Mouse (Mus musculus) midbrain, postnatal 0 days (tissue): ENCODE data around the gene A230050P20Rik. TPM values are rescaled to one million over a fixed set of nuclear protein-coding genes. Genes with fewer than 3 reads are reported as not detected.

Experiments used
- ATAC-seq: fragments of 200-750 bp; cut with Nextera tagmentation; 2 replicates; pipeline ENCODE4 v1.8.0; 2017; ENCODE audit warnings: moderate number of reproducible peaks, mild to moderate bottlenecking, moderate TSS enrichment, moderate library complexity; ENCODE audit not compliant: low FRiP score
- DNase-seq: peaks from one replicate; pipeline ENCODE4 v3.0.0-alpha.2; 2015; ENCODE audit warnings: low spot score
- H3K27ac ChIP-seq: fragments of 300-500 bp; sonication (generic); 2 replicates; pipeline ENCODE4 v1.5.1; 2014; ENCODE audit warnings: low read depth, mild to moderate bottlenecking, low read length, mixed read lengths
- H3K27me3 ChIP-seq: fragments of 300-500 bp; sonication (generic); 2 replicates; pipeline ENCODE4 v1.6.1; 2014; ENCODE audit warnings: low read length, control low read depth, mixed read lengths; ENCODE audit not compliant: insufficient read depth
- H3K36me3 ChIP-seq: fragments of 300-500 bp; sonication (generic); 2 replicates; pipeline ENCODE4 v1.6.1; 2014; ENCODE audit warnings: low read length, control low read depth, mixed read lengths; ENCODE audit not compliant: insufficient read depth
- H3K4me1 ChIP-seq: fragments of 300-500 bp; sonication (generic); 2 replicates; pipeline ENCODE4 v1.6.1; 2014; ENCODE audit warnings: mild to moderate bottlenecking, control low read depth, antibody characterized with exemption, low read length, mixed read lengths; ENCODE audit not compliant: insufficient read depth
- H3K4me2 ChIP-seq: fragments of 300-500 bp; sonication (generic); 2 replicates; pipeline ENCODE4 v1.6.1; 2014; ENCODE audit warnings: low read depth, mild to moderate bottlenecking, low read length, mixed read lengths; ENCODE audit not compliant: poor library complexity, severe bottlenecking
- H3K4me3 ChIP-seq: fragments of 300-500 bp; sonication (generic); 2 replicates; pipeline ENCODE4 v1.5.1; 2014; ENCODE audit warnings: low read depth, mild to moderate bottlenecking, low read length, moderate library complexity
- H3K9ac ChIP-seq: fragments of 300-500 bp; sonication (generic); replicated peaks from 2 replicates; pipeline ENCODE4 v1.6.1; 2014; ENCODE audit warnings: mild to moderate bottlenecking, low read length, moderate library complexity, mixed read lengths; ENCODE audit not compliant: poor library complexity, severe bottlenecking
- H3K9me3 ChIP-seq: fragments of 300-500 bp; sonication (generic); 2 replicates; pipeline ENCODE4 v1.6.1; 2016; ENCODE audit warnings: low read length, control low read depth
- CTCF ChIP-seq: IDR thresholded peaks from 2 replicates; pipeline ENCODE4 v1.5.1; 2016; ENCODE audit warnings: antibody characterized with exemption, mild to moderate bottlenecking
- WGBS: fragments of 180-500 bp; shearing (Covaris S2); extraction: QIAGEN DNeasy Blood & Tissue Kit; methylation state at CpG from one replicate; pipeline ENCODE4 v1.1.7; 2014; 5-methylcytosine and 5-hydroxymethylcytosine counted together
- polyA plus RNA-seq: library from polyadenylated mRNA; unstranded; fragments of >200 nt; fragmentation: Nextera tagmentation; extraction: Ambion mirVana; gene quantifications from 2 replicates; pipeline ENCODE4 v1.2.1, GENCODE M21; 2015
- total RNA-seq: library from RNA; depleted of rRNA; stranded (reverse); fragments of >200 nt; gene quantifications from 2 replicates; pipeline ENCODE4 v1.2.3, GENCODE M21; 2014

The A230050P20Rik gene
- total and polyA plus RNA-seq, 2 experiments from 2014 or later, result 28.5 to 30.6 TPM

DNA sequence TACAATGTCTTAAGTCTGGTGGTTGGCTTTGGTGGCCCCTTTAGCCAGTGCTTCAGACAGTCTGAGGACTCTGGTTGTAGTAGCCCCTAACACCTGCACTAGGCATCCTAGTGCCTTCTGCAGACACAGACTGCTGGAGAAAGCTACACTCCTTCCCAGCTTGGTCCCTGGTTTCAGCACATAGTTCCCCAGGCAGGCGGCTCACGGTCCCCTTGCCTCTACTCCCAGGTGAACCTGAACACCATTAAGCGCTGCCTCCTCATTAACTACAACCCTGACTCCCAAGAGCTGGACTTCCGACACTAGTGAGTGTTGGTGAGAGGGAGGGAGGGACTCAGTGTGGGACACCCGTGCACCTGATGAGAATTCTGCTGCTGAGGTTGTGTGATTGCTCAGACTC is 22.0 kb downstream of the A230050P20Rik start:
- no peak overlapping the region for H3K4me3 ChIP-seq
- no peak overlapping the region for H3K9ac ChIP-seq
- no peak for ATAC-seq
- 86% methylated on average over 5 of the region's 5 CpGs for WGBS
- H3K4me2 ChIP-seq, result no peak overlapping the region
- H3K36me3 ChIP-seq, result peaks cover 48% of the 10 kb centered on the region
- H3K4me1 ChIP-seq, result peaks cover 3% of the 10 kb centered on the region; the same call in 1 of the 2 replicates
- H3K9me3 ChIP-seq, result no peaks in the 10 kb centered on the region
- no peak for DNase-seq
- no peak for TF ChIP-seq CTCF
- no peak overlapping the region for H3K27ac ChIP-seq
- H3K27me3 ChIP-seq, result no peaks in the 10 kb centered on the region

DNA sequence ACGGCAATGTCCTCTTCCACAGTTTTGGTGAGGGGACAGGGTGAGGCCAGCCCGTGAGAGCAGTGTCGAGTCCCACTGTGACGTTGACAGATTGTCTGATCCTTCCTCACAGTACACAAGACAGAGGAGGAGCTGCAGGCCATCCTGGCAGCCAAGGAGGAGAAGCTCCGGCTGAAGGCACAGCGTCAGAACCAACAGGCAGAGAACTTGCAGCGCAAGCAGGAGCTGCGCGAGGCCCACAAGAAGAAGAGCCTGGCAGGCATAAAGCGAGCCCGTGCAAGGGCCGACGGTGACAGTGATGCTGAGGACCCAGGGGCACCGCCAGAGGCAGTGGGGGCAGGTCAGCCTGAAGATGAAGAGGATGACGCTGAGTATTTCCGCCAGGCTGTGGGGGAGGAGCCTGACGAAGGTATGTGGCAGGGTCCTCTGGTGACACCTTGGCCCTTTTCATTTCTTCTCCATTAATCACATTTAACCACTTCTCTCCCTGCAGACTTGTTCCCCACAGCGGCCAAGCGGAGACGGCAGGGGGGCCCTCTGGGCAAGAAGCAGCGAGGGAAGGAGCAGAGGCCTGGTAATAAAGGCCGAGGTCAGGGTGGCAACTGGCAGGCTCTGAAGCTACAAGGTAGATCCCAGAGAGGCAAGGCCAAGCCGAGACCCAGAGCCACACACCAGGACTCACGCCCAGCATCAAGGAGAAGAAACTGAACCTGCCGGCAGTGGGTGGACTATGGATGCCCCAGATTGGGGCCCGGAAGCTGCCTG is 23.1 kb downstream of the A230050P20Rik start:
- WGBS, result 83% methylated on average over 26 of the region's 26 CpGs

GRCm38 (mm10) chr9:20892104-20892653 is 23.7 kb downstream of the A230050P20Rik start:
- peaks cover 52% of the 10 kb centered on the region for H3K36me3 ChIP-seq
- ATAC-seq, result no peak
- 79% methylated on average over 5 of the region's 5 CpGs for whole genome bisulfite sequencing
- no peak overlapping the region for H3K9ac ChIP-seq
- no peak overlapping the region for H3K4me3 ChIP-seq
- H3K27me3 ChIP-seq, result no peaks in the 10 kb centered on the region
- H3K4me1 ChIP-seq, result peaks cover 5% of the 10 kb centered on the region
- TF ChIP-seq CTCF, result no peak
- no peaks in the 10 kb centered on the region for H3K9me3 ChIP-seq
- no peak overlapping the region for H3K4me2 ChIP-seq
- no peak for DNase-seq
- H3K27ac ChIP-seq, result no peak overlapping the region

More for the DNA sequence above, 23.1 kb downstream of the A230050P20Rik start:
- Histone ChIP-seq H3K4me3 (no peak overlapping the region), H3K9me3 (no peaks in the 10 kb centered on the region), H3K9ac (no peak overlapping the region), H3K27ac (no peak overlapping the region), H3K4me1 (peaks cover 3% of the 10 kb centered on the region; the same call in 1 of the 2 replicates), H3K4me2 (no peak overlapping the region), H3K27me3 (no peaks in the 10 kb centered on the region), H3K36me3 (peaks cover 52% of the 10 kb centered on the region)
- no peak for TF ChIP-seq CTCF
- DNase-seq (no peak), ATAC-seq (no peak)

DNA sequence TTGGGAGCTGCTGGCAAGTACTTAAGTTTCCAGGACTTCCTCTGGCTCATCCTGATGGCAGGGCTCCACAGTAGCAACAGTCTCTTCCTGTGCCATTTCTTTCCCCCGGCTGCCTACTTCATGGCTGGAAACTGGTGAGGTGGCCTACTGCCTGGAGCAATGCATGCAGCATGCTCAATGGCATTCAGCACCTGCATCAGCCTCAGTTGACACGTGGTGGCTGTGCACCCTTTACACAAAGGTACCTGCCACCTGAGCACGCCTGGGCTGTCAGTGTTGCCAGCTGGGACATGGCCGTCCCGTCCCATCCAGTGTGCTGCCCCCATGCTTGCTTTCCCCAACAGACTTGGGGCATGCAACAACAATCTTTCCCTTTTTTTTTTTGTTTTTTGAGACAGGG is 24.6 kb downstream of the A230050P20Rik start:
- ATAC-seq (no peak), DNase-seq (no peak)
- H3K27me3 ChIP-seq, result no peaks in the 10 kb centered on the region
- H3K9ac ChIP-seq, result no peak overlapping the region
- H3K4me2 ChIP-seq, result no peak overlapping the region
- TF ChIP-seq CTCF, result no peak
- no peak overlapping the region for H3K4me3 ChIP-seq
- no peak overlapping the region for H3K27ac ChIP-seq
- 68% methylated on average over 5 of the region's 5 CpGs for WGBS
- H3K9me3 ChIP-seq, result no peaks in the 10 kb centered on the region
- H3K4me1 ChIP-seq, result peaks cover 7% of the 10 kb centered on the region
- peaks cover 52% of the 10 kb centered on the region for H3K36me3 ChIP-seq

- Histone ChIP-seq H3K4me3 (no peak overlapping the region), H3K4me1 (peaks cover 7% of the 10 kb centered on the region), H3K27me3 (no peaks in the 10 kb centered on the region), H3K9ac (no peak overlapping the region), H3K4me2 (no peak overlapping the region), H3K27ac (no peak overlapping the region), H3K9me3 (no peaks in the 10 kb centered on the region), H3K36me3 (peaks cover 52% of the 10 kb centered on the region)
- ATAC-seq, result no peak
- DNase-seq, result no peak
- 90% methylated on average over 13 of the region's 13 CpGs for WGBS
- TF ChIP-seq CTCF, result no peak
Measured at GRCm38 (mm10) chr9:20893590-20894343, 25.3 kb downstream of the A230050P20Rik start.

DNA sequence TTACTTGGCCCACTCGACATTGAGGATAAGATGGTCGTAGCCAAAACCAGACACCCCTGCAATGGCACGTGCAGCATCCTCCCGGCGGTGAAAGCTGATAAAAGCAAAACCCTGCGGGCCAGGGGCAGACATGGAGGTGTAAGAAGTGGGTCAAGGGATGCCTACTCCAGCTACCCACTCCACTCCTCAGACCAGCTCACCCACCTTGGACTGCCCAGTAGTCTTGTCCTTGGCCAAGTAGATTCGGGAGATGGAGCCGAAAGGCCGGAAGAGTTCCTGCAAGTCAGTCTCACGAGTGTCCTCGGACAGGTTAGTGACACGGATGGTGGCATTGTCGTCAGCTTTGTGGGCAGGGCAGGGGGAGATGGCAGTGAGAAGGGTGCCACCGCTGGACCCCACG is 26.2 kb downstream of the A230050P20Rik start:
- H3K4me1 ChIP-seq, result peaks cover 4% of the 10 kb centered on the region
- ATAC-seq, result no peak
- DNase-seq, result no peak
- H3K36me3 ChIP-seq, result peaks cover 52% of the 10 kb centered on the region
- WGBS, result 92% methylated on average over 15 of the region's 15 CpGs
- no peaks in the 10 kb centered on the region for H3K9me3 ChIP-seq
- H3K4me3 ChIP-seq, result no peak overlapping the region
- H3K27me3 ChIP-seq, result no peaks in the 10 kb centered on the region
- H3K4me2 ChIP-seq, result no peak overlapping the region
- no peak overlapping the region for H3K9ac ChIP-seq
- TF ChIP-seq CTCF, result no peak
- no peak overlapping the region for H3K27ac ChIP-seq
